Mouse (Mus musculus): Measurements from ENCODE around the gene Tcerg1l.

DNA sequence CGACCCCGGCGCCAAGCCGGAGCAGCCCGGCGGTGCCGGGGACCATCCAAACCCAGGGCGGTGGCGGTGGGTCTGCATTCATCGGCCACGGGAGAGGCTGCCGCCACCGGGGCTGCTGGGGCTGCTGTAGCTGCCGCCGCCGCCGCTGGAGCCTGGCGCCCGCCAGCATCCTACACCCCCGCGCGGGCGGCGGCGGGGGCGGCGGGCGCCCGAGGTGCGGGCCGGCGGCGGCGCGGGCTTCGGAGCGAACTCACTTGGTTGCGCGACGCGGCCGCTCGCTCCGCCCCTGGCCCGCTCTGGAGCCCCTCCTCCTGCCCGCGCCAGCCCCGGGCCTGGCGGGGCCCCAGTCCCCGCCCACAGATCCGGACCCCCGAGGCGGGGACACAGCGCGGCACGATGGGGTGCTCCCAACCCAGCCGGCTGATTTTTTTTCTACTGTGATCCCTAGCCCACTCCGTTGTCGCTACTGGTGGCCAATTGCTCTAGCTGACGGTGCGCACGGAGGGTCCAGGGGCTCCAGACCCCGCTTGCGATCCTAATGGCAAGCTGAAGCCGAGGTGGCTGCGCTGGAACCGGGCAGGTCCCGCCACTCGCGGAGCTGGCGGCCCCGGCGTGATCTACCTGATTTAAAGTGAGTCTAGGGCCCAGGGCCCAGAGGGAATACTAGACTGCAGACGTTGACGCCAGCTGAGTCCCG is at the start of gene Tcerg1l:
- TF ChIP-seq CTCF (IDR thresholded peaks at IDR 0.05; ENCODE audit: borderline replicate concordance, insufficient read depth, low read length) (no peak), POLR2A (IDR thresholded peaks at IDR 0.05; ENCODE audit: low read depth, low read length) (no peak)
